Mouse (Mus musculus): ENCODE results near the gene Trmu.

The Trmu gene

GRCm38 (mm10) chr15:85885606-85886005, 6.5 kb downstream of the Trmu start:
- no peak for TF ChIP-seq GATA4 (IDR thresholded peaks at IDR 0.05; ENCODE audit: insufficient replicate concordance, low read length)

- no peak for TF ChIP-seq GATA4 (IDR thresholded peaks at IDR 0.05; ENCODE audit: insufficient replicate concordance, low read length)
Measured at GRCm38 (mm10) chr15:85889235-85889634, 10.1 kb downstream of the Trmu start.

GRCm38 (mm10) chr15:85891971-85892370, 12.9 kb downstream of the Trmu start:
- TF ChIP-seq GATA4 (IDR thresholded peaks at IDR 0.05; ENCODE audit: insufficient replicate concordance, low read length): no peak

- no peak for TF ChIP-seq GATA4 (IDR thresholded peaks at IDR 0.05; ENCODE audit: insufficient replicate concordance, low read length)
Measured at GRCm38 (mm10) chr15:85892498-85893118, 13.5 kb downstream of the Trmu start.

GRCm38 (mm10) chr15:85893871-85894270, 14.8 kb downstream of the Trmu start:
- TF ChIP-seq GATA4 (IDR thresholded peaks at IDR 0.05; ENCODE audit: insufficient replicate concordance, low read length): no peak

GRCm38 (mm10) chr15:85896284-85896683, 17.2 kb downstream of the Trmu start:
- TF ChIP-seq GATA4 (IDR thresholded peaks at IDR 0.05; ENCODE audit: insufficient replicate concordance, low read length): no peak

DNA sequence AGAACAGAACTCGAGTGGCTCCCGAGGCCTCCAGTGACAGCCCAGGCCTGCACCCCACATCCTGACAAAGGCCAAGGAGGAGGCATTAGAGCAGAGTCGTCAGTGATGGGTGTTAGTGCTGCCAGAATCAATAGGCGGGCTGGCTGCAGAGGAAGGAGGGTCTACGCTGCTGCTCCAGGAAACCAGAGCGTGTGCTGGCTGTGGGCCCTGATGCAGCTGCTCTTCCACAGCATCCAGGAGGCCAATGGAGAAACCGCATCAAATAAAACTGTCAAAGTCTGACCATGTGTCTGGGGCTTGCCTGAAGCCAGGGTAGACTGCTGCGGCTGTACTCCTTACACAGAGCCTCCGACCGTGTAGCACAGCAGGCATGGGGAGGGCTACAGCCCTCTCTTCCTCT, 18.0 kb downstream of the Trmu start:
- no peak for TF ChIP-seq GATA4 (IDR thresholded peaks at IDR 0.05; ENCODE audit: insufficient replicate concordance, low read length)

- no peak for TF ChIP-seq GATA4 (IDR thresholded peaks at IDR 0.05; ENCODE audit: insufficient replicate concordance, low read length)
Measured at GRCm38 (mm10) chr15:85899396-85899795, 20.3 kb downstream of the Trmu start.

- TF ChIP-seq GATA4 (IDR thresholded peaks at IDR 0.05; ENCODE audit: insufficient replicate concordance, low read length): no peak
Measured at GRCm38 (mm10) chr15:85900318-85900717, 21.2 kb downstream of the Trmu start.

DNA sequence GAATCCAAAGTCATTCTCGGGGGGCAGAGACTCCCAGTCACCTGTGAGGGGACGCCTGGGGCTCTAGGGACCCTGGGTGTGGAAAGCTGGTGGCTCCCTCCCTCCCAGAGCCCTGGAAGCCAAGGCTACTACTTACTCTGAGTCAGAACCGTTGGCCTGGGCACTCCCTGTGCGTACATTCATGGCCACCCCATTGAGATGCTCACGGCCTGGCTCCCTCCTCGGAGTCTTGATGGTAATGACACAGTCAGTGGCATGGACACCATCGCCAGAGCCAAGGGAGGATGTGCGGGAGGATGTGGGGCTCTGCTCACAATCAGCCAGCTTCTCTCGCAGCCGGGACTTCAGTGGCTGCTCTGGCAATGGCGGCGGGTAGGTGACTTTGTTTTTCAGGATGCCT, 21.7 kb downstream of the Trmu start:
- no peak for TF ChIP-seq GATA4 (IDR thresholded peaks at IDR 0.05; ENCODE audit: insufficient replicate concordance, low read length)

- no peak for TF ChIP-seq GATA4 (IDR thresholded peaks at IDR 0.05; ENCODE audit: insufficient replicate concordance, low read length)
Measured at GRCm38 (mm10) chr15:85902505-85902904, 23.4 kb downstream of the Trmu start.

- no peak for TF ChIP-seq GATA4 (IDR thresholded peaks at IDR 0.05; ENCODE audit: insufficient replicate concordance, low read length)
Measured at GRCm38 (mm10) chr15:85903826-85904225, 24.7 kb downstream of the Trmu start.

DNA sequence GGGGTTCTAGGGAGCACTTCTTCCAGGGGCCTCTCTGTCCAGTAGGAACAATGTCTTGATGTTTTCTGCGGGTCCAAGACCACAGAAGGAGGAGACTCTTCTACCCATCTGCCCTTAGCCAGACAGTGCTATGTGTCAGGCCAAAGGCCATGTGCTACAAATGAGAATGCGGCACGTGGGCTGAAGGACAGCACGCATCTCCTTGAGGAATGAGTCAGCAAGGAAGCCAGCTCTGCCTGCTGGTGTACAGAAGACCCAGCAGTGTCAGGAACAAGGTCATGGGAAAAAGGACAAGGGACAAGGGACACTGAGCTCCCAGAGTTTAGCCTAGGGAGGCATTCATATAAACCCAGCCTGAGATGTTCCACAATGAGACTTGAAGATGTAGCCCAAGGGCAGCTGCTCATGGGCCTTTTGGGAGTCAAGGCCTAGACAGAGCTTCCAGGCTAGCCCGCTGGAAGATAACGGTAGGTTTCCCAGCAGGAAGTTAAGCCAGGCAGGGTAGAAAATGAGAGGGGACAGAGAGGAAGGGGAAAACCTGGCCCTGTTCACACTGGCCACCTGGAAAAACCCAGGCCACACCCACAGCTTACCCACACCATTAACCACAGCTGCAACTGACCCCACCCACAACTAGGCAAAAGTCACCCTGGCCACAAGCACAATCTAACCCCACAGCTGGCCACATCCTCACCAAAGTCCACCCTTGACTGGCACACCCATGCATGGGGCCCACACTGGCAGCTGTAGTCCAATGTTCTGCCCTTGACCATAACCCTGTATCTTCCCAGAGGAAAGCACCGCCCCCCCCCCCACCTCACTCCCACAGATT, 29.8 kb downstream of the Trmu start:
- no peak for TF ChIP-seq GATA4 (IDR thresholded peaks at IDR 0.05; ENCODE audit: insufficient replicate concordance, low read length)

DNA sequence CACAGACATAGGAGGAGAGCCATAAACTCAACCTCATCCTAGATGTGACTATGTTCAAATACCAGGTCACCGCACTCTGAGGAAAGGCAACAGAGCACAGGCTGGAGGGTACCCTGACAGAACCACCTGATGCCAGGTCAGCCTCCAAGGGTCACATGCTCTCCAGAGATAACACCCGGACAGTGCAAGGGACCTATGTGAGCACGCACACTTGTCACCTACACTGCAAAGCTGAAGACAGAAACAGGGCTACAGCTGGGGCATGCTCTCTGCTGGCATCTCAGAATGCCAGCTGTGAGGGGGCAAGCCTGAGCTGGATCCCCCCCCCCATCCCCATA, 30.3 kb downstream of the Trmu start:
- TF ChIP-seq GATA4 (IDR thresholded peaks at IDR 0.05; ENCODE audit: insufficient replicate concordance, low read length): no peak

- no peak for TF ChIP-seq GATA4 (IDR thresholded peaks at IDR 0.05; ENCODE audit: insufficient replicate concordance, low read length)
Measured at GRCm38 (mm10) chr15:85909931-85910330, 30.8 kb downstream of the Trmu start.

GRCm38 (mm10) chr15:85913605-85914004, 34.5 kb downstream of the Trmu start:
- no peak for TF ChIP-seq GATA4 (IDR thresholded peaks at IDR 0.05; ENCODE audit: insufficient replicate concordance, low read length)
